Mouse (Mus musculus) forebrain, postnatal 0 days (tissue): ENCODE results near the gene Chtf18. TPM values are rescaled to one million over a fixed set of nuclear protein-coding genes. Genes with fewer than 3 reads are reported as not detected.

Source experiments
- ATAC-seq: fragments of 200-750 bp; cut with Nextera tagmentation; 2 replicates; pipeline ENCODE4 v1.8.0; 2017; ENCODE audit warnings: mild to moderate bottlenecking, moderate library complexity
- DNase-seq: peaks from one replicate; pipeline ENCODE4 v3.0.0-alpha.2; 2015
- H3K27ac ChIP-seq: fragments of 300-500 bp; sonication (generic); 2 replicates; pipeline ENCODE4 v1.5.1; 2014; ENCODE audit warnings: low read depth, mild to moderate bottlenecking, antibody characterized with exemption, low read length, moderate library complexity, mixed read lengths
- H3K27me3 ChIP-seq: fragments of 300-500 bp; sonication (generic); 2 replicates; pipeline ENCODE4 v1.6.1; 2014; ENCODE audit warnings: mild to moderate bottlenecking, low read length, mixed read lengths; ENCODE audit not compliant: insufficient read depth
- H3K36me3 ChIP-seq: fragments of 300-500 bp; sonication (generic); 2 replicates; pipeline ENCODE4 v1.6.1; 2014; ENCODE audit warnings: mild to moderate bottlenecking, moderate library complexity; ENCODE audit not compliant: insufficient read depth
- H3K4me1 ChIP-seq: fragments of 300-500 bp; sonication (generic); 2 replicates; pipeline ENCODE4 v1.6.1; 2014; ENCODE audit warnings: antibody characterized with exemption; ENCODE audit not compliant: insufficient read depth
- H3K4me2 ChIP-seq: fragments of 300-500 bp; sonication (generic); 2 replicates; pipeline ENCODE4 v1.6.1; 2014; ENCODE audit warnings: low read depth, mild to moderate bottlenecking, moderate library complexity
- H3K4me3 ChIP-seq: fragments of 300-500 bp; sonication (generic); 2 replicates; pipeline ENCODE4 v1.5.1; 2014; ENCODE audit warnings: low read depth, low read length, mixed read lengths
- H3K9ac ChIP-seq: fragments of 300-500 bp; sonication (generic); 2 replicates; pipeline ENCODE4 v1.6.1; 2014; ENCODE audit warnings: mild to moderate bottlenecking
- H3K9me3 ChIP-seq: fragments of 300-500 bp; sonication (generic); 2 replicates; pipeline ENCODE4 v1.6.1; 2016; ENCODE audit warnings: low read length
- CTCF ChIP-seq: sonication (generic); IDR thresholded peaks from 2 replicates; pipeline ENCODE4 v1.5.1; 2016; ENCODE audit warnings: antibody characterized with exemption, control low read depth, low read depth
- WGBS: fragments of 180-500 bp; shearing (Covaris S2); extraction: QIAGEN DNeasy Blood & Tissue Kit; methylation state at CpG from one replicate; pipeline ENCODE4 v1.1.7; 2014; 5-methylcytosine and 5-hydroxymethylcytosine counted together
- polyA plus RNA-seq: library from polyadenylated mRNA; unstranded; fragments of >200 nt; fragmentation: Nextera tagmentation; extraction: Ambion mirVana; gene quantifications from 2 replicates; pipeline ENCODE4 v1.2.1, GENCODE M21; 2015
- total RNA-seq: library from RNA; depleted of rRNA; stranded (reverse); fragments of >200 nt; gene quantifications from 2 replicates; pipeline ENCODE4 v1.2.3, GENCODE M21; 2014

Chtf18 gene
- total and polyA plus RNA-seq, 2 experiments from 2014 or later = 3.3 to 3.7 TPM

GRCm38 (mm10) chr17:25735246-25735645 is 8.0 kb upstream of the Chtf18 start:
- no peak overlapping the region for H3K4me2 ChIP-seq
- no peak for TF ChIP-seq CTCF
- no peak for ATAC-seq
- H3K4me1 ChIP-seq = no peaks in the 10 kb centered on the region
- WGBS = 87% methylated on average over 5 of the region's 5 CpGs
- no peaks in the 10 kb centered on the region for H3K9me3 ChIP-seq
- H3K36me3 ChIP-seq = peaks cover 13% of the 10 kb centered on the region; the same call in 1 of the 2 replicates
- H3K4me3 ChIP-seq = no peak overlapping the region
- no peaks in the 10 kb centered on the region for H3K27me3 ChIP-seq
- H3K9ac ChIP-seq = no peak overlapping the region
- no peak for DNase-seq
- H3K27ac ChIP-seq = no peak overlapping the region

- Histone ChIP-seq H3K9ac (no peak overlapping the region), H3K9me3 (no peaks in the 10 kb centered on the region), H3K27ac (no peak overlapping the region), H3K4me1 (peaks cover 9% of the 10 kb centered on the region; the same call in 1 of the 2 replicates), H3K4me2 (no peak overlapping the region), H3K27me3 (no peaks in the 10 kb centered on the region), H3K4me3 (no peak overlapping the region), H3K36me3 (peaks cover 15% of the 10 kb centered on the region; the same call in 1 of the 2 replicates)
- DNase-seq (peak; percentile 87), ATAC-seq (no peak)
- WGBS = 19% methylated on average over 2 of the region's 2 CpGs
- TF ChIP-seq CTCF = peak; percentile 95
These were observed 4.9 kb upstream of the Chtf18 start for GRCm38 (mm10) chr17:25732082-25732481.

DNA sequence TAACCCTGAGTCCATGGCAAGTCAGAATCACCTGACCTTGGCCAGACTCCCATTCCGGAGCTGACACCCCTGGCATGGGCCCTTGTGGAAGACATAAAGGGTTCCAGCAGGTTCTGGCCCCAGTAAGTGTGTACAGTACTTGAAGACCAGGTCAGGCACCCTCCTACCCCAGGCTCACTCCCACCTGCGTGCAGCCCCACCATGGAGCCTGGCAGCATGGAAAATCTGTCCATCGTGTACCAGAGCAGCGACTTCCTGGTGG is 721 bp upstream of the Chtf18 start:
- Histone ChIP-seq H3K27ac (peak overlapping the region; percentile 62; the same call in 1 of the 2 replicates), H3K4me3 (peak overlapping the region; percentile 67), H3K9me3 (no peaks in the 10 kb centered on the region), H3K36me3 (peaks cover 15% of the 10 kb centered on the region; the same call in 1 of the 2 replicates), H3K4me1 (peaks cover 13% of the 10 kb centered on the region; the same call in 1 of the 2 replicates), H3K9ac (peak overlapping the region; percentile 61), H3K27me3 (no peaks in the 10 kb centered on the region), H3K4me2 (peak overlapping the region; percentile 94)
- TF ChIP-seq CTCF = no peak
- ATAC-seq = no peak
- WGBS = 19% methylated on average over 4 of the region's 4 CpGs
- DNase-seq = no peak

DNA sequence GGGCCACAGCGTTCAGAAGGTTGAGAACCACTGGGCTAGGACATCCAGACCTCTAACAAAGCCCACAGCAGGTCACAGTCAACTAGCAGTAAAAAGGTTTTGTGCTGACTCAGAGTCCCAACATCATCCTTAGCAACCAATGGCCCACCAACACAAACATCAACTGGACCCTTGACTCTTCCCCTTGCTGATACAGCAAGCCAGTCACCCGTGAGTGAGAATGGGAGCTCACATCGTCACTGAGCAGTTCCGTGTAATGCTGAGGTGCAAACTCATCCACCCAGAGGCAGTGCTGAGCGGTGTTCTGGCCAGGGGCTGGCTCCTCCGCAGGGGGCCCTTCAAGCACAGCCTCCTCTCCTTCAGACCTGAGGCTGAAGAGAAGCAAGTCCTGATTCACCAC is 2.0 kb downstream of the Chtf18 start:
- no peak for DNase-seq
- no peak for ATAC-seq
- Histone ChIP-seq H3K27me3 (no peaks in the 10 kb centered on the region), H3K27ac (no peak overlapping the region), H3K36me3 (peaks cover 2% of the 10 kb centered on the region; the same call in 1 of the 2 replicates), H3K9ac (no peak overlapping the region), H3K4me3 (no peak overlapping the region), H3K4me1 (peaks cover 13% of the 10 kb centered on the region; the same call in 1 of the 2 replicates), H3K4me2 (no peak overlapping the region), H3K9me3 (no peaks in the 10 kb centered on the region)
- no peak for TF ChIP-seq CTCF
- WGBS = 81% methylated on average over 6 of the region's 6 CpGs

DNA sequence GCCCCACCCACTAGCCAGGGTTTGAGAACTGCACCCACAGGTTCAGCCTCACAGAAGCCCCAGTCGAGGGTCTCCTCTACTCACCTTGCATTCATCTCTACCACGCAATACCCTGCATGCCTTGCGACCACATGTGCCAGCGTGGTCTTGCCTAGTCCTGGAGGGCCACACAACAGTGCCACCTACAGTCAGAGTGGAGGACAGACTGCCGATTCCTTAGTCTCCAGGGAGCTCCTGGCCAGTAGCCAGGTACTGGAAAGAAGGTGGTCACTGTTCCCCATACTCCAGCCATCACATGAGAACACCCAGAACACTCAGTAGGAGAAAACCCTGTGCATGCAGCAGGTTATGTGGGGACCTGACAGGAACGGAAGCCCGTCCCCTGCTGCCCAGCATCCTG is 3.3 kb downstream of the Chtf18 start:
- 77% methylated on average over 7 of the region's 7 CpGs for WGBS
- Histone ChIP-seq H3K4me2 (no peak overlapping the region), H3K27me3 (no peaks in the 10 kb centered on the region), H3K9me3 (no peaks in the 10 kb centered on the region), H3K4me3 (no peak overlapping the region), H3K36me3 (no peaks in the 10 kb centered on the region), H3K27ac (no peak overlapping the region), H3K4me1 (peaks cover 13% of the 10 kb centered on the region; the same call in 1 of the 2 replicates), H3K9ac (no peak overlapping the region)
- TF ChIP-seq CTCF = peak; percentile 44
- no peak for DNase-seq
- no peak for ATAC-seq

- no peaks in the 10 kb centered on the region for H3K27me3 ChIP-seq
- no peaks in the 10 kb centered on the region for H3K36me3 ChIP-seq
- no peak overlapping the region for H3K4me2 ChIP-seq
- no peak for DNase-seq
- no peaks in the 10 kb centered on the region for H3K9me3 ChIP-seq
- H3K9ac ChIP-seq = no peak overlapping the region
- no peak overlapping the region for H3K27ac ChIP-seq
- TF ChIP-seq CTCF = no peak
- peaks cover 10% of the 10 kb centered on the region; the same call in 1 of the 2 replicates for H3K4me1 ChIP-seq
- ATAC-seq = no peak
- H3K4me3 ChIP-seq = no peak overlapping the region
- 96% methylated on average over 19 of the region's 19 CpGs for WGBS
These were observed 3.7 kb downstream of the Chtf18 start for GRCm38 (mm10) chr17:25723470-25723869.

- Histone ChIP-seq H3K4me1 (no peaks in the 10 kb centered on the region), H3K9ac (no peak overlapping the region), H3K27ac (no peak overlapping the region), H3K4me2 (no peak overlapping the region), H3K27me3 (peaks cover 6% of the 10 kb centered on the region), H3K36me3 (no peaks in the 10 kb centered on the region), H3K4me3 (no peak overlapping the region), H3K9me3 (no peaks in the 10 kb centered on the region)
- DNase-seq (no peak), ATAC-seq (no peak)
- TF ChIP-seq CTCF = no peak
- WGBS = 92% methylated on average over 5 of the region's 5 CpGs
These were observed 5.7 kb downstream of the Chtf18 start for GRCm38 (mm10) chr17:25721476-25721875.

DNA sequence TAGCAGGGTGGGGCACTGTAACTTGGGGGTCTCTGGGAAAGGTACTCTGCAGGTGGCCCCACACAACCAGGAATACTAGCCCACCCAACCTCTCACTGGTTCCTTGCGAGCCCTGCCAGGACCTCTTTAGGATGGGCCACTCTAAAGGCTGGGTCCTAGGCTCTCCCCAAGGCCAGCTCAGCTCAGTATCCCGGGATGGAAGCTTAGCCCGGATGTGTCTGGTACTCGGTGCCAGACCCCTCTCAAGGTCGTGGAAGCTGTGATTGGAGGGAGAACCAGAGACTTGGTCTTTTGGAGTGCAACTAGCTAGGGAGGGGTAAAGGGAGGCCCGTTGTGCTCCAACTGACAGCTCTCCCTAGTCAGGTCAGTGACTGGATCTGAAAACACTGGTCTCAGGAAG is 9.5 kb downstream of the Chtf18 start:
- H3K4me3 ChIP-seq = peak overlapping the region; percentile 42
- H3K9me3 ChIP-seq = no peaks in the 10 kb centered on the region
- peaks cover 10% of the 10 kb centered on the region for H3K27me3 ChIP-seq
- H3K36me3 ChIP-seq = no peaks in the 10 kb centered on the region
- H3K9ac ChIP-seq = peak overlapping the region; percentile 50
- no peak for TF ChIP-seq CTCF
- no peak for ATAC-seq
- no peak for DNase-seq
- WGBS = 10% methylated on average over 6 of the region's 6 CpGs
- H3K27ac ChIP-seq = no peak overlapping the region
- H3K4me2 ChIP-seq = peak overlapping the region; percentile 79
- no peaks in the 10 kb centered on the region for H3K4me1 ChIP-seq
